Mouse (Mus musculus): ENCODE data around the gene Gm28230.

GRCm38 (mm10) chr2:74713239-74714150 lies 13.0 kb upstream of the Gm28230 start:
- no peak for TF ChIP-seq POLR2A (IDR thresholded peaks at IDR 0.05; ENCODE audit: low read depth, low read length)
- no peak for TF ChIP-seq MAFK (IDR thresholded peaks at IDR 0.05; ENCODE audit: insufficient replicate concordance, low read length)
- TF ChIP-seq ZC3H11A (IDR thresholded peaks at IDR 0.05; ENCODE audit: low read depth, low read length) = no peak
